Mouse (Mus musculus): ENCODE data around the gene Atf6. TPM values are rescaled to one million over a fixed set of nuclear protein-coding genes. Genes with fewer than 3 reads are reported as not detected.

Gene Atf6
- total and polyA plus RNA-seq, 3 experiments: 11.7 to 16.4 TPM; not detected in 1

- TF ChIP-seq MEF2A (IDR thresholded peaks at IDR 0.05; ENCODE audit: extremely low read depth, insufficient replicate concordance, low read depth, low read length, poor library complexity, severe bottlenecking) (no peak), MYC (IDR thresholded peaks at IDR 0.05; ENCODE audit: low read depth, low read length) (no peak)
Observed at GRCm38 (mm10) chr1:170701582-170701981, 166.0 kb downstream of the Atf6 start (continued).

GRCm38 (mm10) chr1:170701178-170701577, 166.4 kb downstream of the Atf6 start:
- TF ChIP-seq ELF1 (IDR thresholded peaks at IDR 0.05; ENCODE audit: low read depth, low read length): no peak
- TF ChIP-seq POLR2AphosphoS2 (IDR thresholded peaks at IDR 0.05; ENCODE audit: low read length): no peak
- TF ChIP-seq JUND (IDR thresholded peaks at IDR 0.05; ENCODE audit: low read depth, low read length): no peak
- TF ChIP-seq GATA1 (IDR thresholded peaks at IDR 0.05; ENCODE audit: low read depth, low read length): no peak
- TF ChIP-seq EP300 (IDR thresholded peaks at IDR 0.05; ENCODE audit: low read depth in 1 of 2, low read length in 2 of 2): no peak
- TF ChIP-seq MAFK (IDR thresholded peaks at IDR 0.05; ENCODE audit: borderline replicate concordance, low read depth, low read length): no peak
- no peak for TF ChIP-seq MAX (IDR thresholded peaks at IDR 0.05; ENCODE audit: low read length)
- no peak for TF ChIP-seq USF1 (IDR thresholded peaks at IDR 0.05; ENCODE audit: low read depth, low read length)
- TF ChIP-seq E2F4 (IDR thresholded peaks at IDR 0.05; ENCODE audit: borderline replicate concordance, low read depth, low read length): no peak
- no peak for TF ChIP-seq RCOR1 (IDR thresholded peaks at IDR 0.05; ENCODE audit: low read depth, low read length)
- no peak for TF ChIP-seq ZNF384 (IDR thresholded peaks at IDR 0.05; ENCODE audit: low read depth, low read length)
- no peak for TF ChIP-seq CTCF (IDR thresholded peaks at IDR 0.05 in 2 of 3, conservative IDR thresholded peaks at IDR 0.05 in 1 of 3; ENCODE audit: control insufficient read depth in 1 of 3, insufficient read depth in 1 of 3, low read depth in 2 of 3, low read length in 3 of 3, poor library complexity in 1 of 3, severe bottlenecking in 1 of 3)
- no peak for TF ChIP-seq NRF1 (IDR thresholded peaks at IDR 0.05; ENCODE audit: insufficient read depth, low read depth, low read length, poor library complexity, severe bottlenecking)
- Histone ChIP-seq H3K27me3 (ENCODE audit: control insufficient read depth in 1 of 2, insufficient read depth in 2 of 2, low read length in 2 of 2) (no peaks in the 10 kb centered on the region), H3K9ac (ENCODE audit: control insufficient read depth, low read depth, low read length, poor library complexity, severe bottlenecking) (no peak overlapping the region), H3K36me3 (ENCODE audit: control insufficient read depth in 1 of 2, insufficient read depth in 2 of 2, low read length in 2 of 2) (no peaks in the 10 kb centered on the region), H3K4me3 (ENCODE audit: control insufficient read depth in 1 of 2, insufficient read depth in 1 of 2, low read depth in 2 of 2, low read length in 2 of 2) (no peak overlapping the region), H3K4me1 (ENCODE audit: control insufficient read depth in 1 of 2, insufficient read depth in 2 of 2, low read length in 2 of 2) (peaks cover 0 to 3% of the 10 kb centered on the region in 2 experiments; a peak in 1 of 4 replicates), H3K9me3 (replicated peaks; ENCODE audit: insufficient read depth, low read length) (no peaks in the 10 kb centered on the region), H3K79me2 (ENCODE audit: control insufficient read depth, insufficient read depth, low read length, poor library complexity) (no peaks in the 10 kb centered on the region), H3K27ac (ENCODE audit: control insufficient read depth, low read depth, low read length) (no peak overlapping the region)
- no peak for DNase-seq (ENCODE audit: low read depth, low spot score)

DNA sequence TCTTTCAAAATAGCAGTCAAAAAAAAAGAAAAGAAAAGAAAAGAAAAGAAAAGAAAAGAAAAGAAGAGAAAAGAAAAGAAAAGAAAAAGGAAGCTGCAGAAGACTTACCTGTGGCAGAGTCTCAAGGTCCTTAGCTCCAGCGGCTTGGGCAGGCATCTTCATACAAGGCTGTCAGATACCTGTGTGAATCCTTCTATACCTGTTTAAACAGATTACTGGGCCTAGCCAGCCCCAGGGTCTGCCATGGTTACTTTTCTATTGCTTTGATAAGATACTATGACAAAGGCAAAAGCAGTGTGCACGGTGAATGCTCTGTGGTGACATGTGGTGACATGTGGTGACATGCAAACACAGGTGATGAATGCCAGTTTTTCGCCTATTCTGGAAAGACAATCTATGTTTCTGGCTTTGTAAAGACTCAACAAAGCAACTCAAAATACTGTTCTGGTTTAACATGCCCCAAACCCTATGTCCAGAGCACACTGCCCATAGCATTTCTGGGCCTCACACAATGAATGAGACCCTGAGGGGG, 167.0 kb downstream of the Atf6 start:
- Histone ChIP-seq H3K27me3 (ENCODE audit: control insufficient read depth in 1 of 2, insufficient read depth in 2 of 2, low read length in 2 of 2) (no peaks in the 10 kb centered on the region), H3K9ac (ENCODE audit: control insufficient read depth, low read depth, low read length, poor library complexity, severe bottlenecking) (no peak overlapping the region), H3K4me3 (ENCODE audit: control insufficient read depth in 1 of 2, insufficient read depth in 1 of 2, low read depth in 2 of 2, low read length in 2 of 2) (no peak overlapping the region), H3K36me3 (ENCODE audit: control insufficient read depth in 1 of 2, insufficient read depth in 2 of 2, low read length in 2 of 2) (no peaks in the 10 kb centered on the region), H3K4me1 (ENCODE audit: control insufficient read depth in 1 of 2, insufficient read depth in 2 of 2, low read length in 2 of 2) (peaks cover 0 to 3% of the 10 kb centered on the region in 2 experiments; a peak in 1 of 4 replicates), H3K27ac (ENCODE audit: control insufficient read depth, low read depth, low read length) (no peak overlapping the region), H3K9me3 (replicated peaks; ENCODE audit: insufficient read depth, low read length) (no peaks in the 10 kb centered on the region), H3K79me2 (ENCODE audit: control insufficient read depth, insufficient read depth, low read length, poor library complexity) (no peaks in the 10 kb centered on the region)
- TF ChIP-seq UBTF (IDR thresholded peaks at IDR 0.05; ENCODE audit: borderline replicate concordance, insufficient read depth, low read depth, low read length): no peak
- no peak for TF ChIP-seq TAL1 (IDR thresholded peaks at IDR 0.05; ENCODE audit: low read length)
- TF ChIP-seq RAD21 (IDR thresholded peaks at IDR 0.05; ENCODE audit: low read depth, low read length): no peak
- no peak for TF ChIP-seq SMC3 (IDR thresholded peaks at IDR 0.05; ENCODE audit: low read depth, low read length)
- no peak for TF ChIP-seq JUND (IDR thresholded peaks at IDR 0.05; ENCODE audit: low read depth, low read length)
- TF ChIP-seq NELFE (IDR thresholded peaks at IDR 0.05; ENCODE audit: low read depth, low read length): no peak
- no peak for TF ChIP-seq KAT2A (conservative IDR thresholded peaks at IDR 0.05; ENCODE audit: low read depth, low read length)
- no peak for TF ChIP-seq HCFC1 (IDR thresholded peaks at IDR 0.05; ENCODE audit: low read depth, low read length)
- no peak for TF ChIP-seq GABPA (IDR thresholded peaks at IDR 0.05; ENCODE audit: low read depth, low read length)
- TF ChIP-seq BHLHE40 (IDR thresholded peaks at IDR 0.05; ENCODE audit: borderline replicate concordance, low read depth, low read length): no peak
- no peak for TF ChIP-seq CHD2 (IDR thresholded peaks at IDR 0.05; ENCODE audit: low read length)
- TF ChIP-seq MYC (IDR thresholded peaks at IDR 0.05; ENCODE audit: low read depth, low read length): no peak
- no peak for TF ChIP-seq NRF1 (IDR thresholded peaks at IDR 0.05; ENCODE audit: insufficient read depth, low read depth, low read length, poor library complexity, severe bottlenecking)
- TF ChIP-seq MAZ (IDR thresholded peaks at IDR 0.05; ENCODE audit: low read depth, low read length): no peak
- no peak for TF ChIP-seq TBP (IDR thresholded peaks at IDR 0.05; ENCODE audit: low read depth, low read length)
- TF ChIP-seq ZNF384 (IDR thresholded peaks at IDR 0.05; ENCODE audit: low read depth, low read length): no peak
- no peak for TF ChIP-seq MAX (IDR thresholded peaks at IDR 0.05; ENCODE audit: low read length)
- no peak for TF ChIP-seq MEF2A (IDR thresholded peaks at IDR 0.05; ENCODE audit: extremely low read depth, insufficient replicate concordance, low read depth, low read length, poor library complexity, severe bottlenecking)
- no peak for TF ChIP-seq SIN3A (IDR thresholded peaks at IDR 0.05; ENCODE audit: low read length)
- DNase-seq (ENCODE audit: low read depth, low spot score): no peak

All from MEL (cell line).